Mouse (Mus musculus): ENCODE data around the gene Faap20.

The Faap20 gene

GRCm38 (mm10) chr4:155249648-155250351 lies at the start of gene Faap20:
Faap20 (plus strand) TSS chr4:155249802.
- DNase-seq (ENCODE audit: low read depth, low spot score) = no peak

DNA sequence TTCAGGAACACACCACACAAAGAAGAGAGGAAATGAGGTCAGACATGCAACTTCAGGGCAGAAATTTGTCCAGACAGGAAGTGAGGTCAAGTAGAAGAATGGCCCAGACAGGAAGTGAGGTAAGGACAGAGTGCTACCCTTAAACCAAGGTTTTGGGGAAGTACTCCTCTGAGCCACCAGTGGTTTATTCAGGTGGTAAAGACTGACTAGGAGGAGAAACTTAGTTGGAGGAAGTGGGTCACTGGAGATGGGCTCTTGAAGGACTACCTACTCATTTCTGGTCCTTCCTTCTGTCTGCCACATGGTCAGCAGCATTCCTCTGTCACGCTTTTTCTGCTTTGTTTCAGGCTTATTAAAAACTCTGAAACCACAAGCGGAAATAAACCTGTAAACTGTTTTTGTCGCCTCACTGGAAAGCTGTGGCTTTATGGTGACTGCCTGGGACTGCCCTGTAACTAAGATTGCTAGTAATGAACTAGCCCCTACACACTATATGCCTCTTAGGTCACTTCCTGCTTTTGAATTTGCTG lies 48.7 kb upstream of the Faap20 start:
- DNase-seq (ENCODE audit: low read depth, low spot score) = no peak

- DNase-seq (ENCODE audit: low read depth, low spot score) = no peak
Observed at GRCm38 (mm10) chr4:155201764-155202163, 47.8 kb upstream of the Faap20 start.

DNA sequence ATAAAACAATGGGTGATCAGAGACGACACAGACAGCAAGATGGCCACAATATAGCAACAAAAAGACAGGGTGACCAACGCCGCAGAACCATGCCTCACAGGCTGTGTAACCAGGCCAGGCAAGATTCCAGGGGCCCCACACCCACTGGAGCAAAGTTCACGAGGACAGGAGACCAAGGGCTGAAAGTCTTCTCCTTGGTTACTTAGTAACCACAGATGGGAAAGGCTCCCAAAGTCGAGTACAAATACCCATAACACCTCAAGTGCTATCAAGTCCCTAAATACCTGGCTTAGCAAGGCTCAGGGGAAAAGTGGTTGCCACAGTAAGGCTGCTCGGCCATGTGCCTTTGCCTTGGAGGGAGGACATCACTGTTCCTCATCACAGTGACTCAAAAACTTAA lies 43.7 kb upstream of the Faap20 start:
- DNase-seq (ENCODE audit: low read depth, low spot score) = no peak

GRCm38 (mm10) chr4:155206498-155206897 lies 43.1 kb upstream of the Faap20 start:
- no peak for DNase-seq (ENCODE audit: low read depth, low spot score)

GRCm38 (mm10) chr4:155207841-155208240 lies 41.8 kb upstream of the Faap20 start:
- no peak for DNase-seq (ENCODE audit: low read depth, low spot score)

DNA sequence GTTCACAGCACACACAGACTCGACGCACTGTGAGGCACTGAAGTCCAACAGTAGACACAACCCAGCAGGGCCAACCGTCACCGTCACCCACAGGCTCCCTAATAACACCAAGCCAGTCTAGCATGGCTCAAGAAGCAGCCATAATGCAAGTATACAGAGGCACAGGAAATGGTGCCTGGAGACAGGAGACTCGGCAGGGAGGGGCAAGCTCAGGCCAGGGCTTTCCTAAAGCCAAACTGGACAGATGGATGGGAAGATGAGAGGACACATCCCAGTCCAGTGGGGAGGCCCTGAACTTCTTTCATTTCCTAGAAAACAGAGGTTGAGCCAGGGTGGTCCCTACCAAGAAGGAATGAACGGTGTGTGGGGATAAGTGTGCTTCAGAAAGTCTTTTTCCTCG lies 41.0 kb upstream of the Faap20 start:
- DNase-seq (ENCODE audit: low read depth, low spot score) = no peak

DNA sequence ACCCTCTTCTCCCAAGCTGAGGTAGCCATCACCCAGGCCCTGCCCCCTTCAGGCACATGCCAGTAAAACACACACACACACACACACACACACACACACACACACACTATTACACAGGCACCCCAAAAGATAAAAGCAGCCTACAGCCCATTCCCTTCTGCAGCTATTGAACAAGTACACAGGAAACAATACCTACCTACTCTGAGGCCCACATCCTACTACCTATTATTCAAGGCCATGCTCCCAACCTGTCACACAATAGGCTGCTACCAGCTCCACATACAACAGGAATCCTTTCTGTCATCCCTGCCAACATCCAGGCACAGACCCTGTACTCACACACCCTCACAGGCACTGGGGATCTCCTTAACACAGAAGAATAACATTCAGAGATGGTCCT lies 40.5 kb upstream of the Faap20 start:
- DNase-seq (ENCODE audit: low read depth, low spot score) = no peak

GRCm38 (mm10) chr4:155209494-155209893 lies 40.1 kb upstream of the Faap20 start:
- DNase-seq (ENCODE audit: low read depth, low spot score) = no peak

GRCm38 (mm10) chr4:155213052-155213751 lies 36.4 kb upstream of the Faap20 start:
- no peak for DNase-seq (ENCODE audit: low read depth, low spot score)

DNA sequence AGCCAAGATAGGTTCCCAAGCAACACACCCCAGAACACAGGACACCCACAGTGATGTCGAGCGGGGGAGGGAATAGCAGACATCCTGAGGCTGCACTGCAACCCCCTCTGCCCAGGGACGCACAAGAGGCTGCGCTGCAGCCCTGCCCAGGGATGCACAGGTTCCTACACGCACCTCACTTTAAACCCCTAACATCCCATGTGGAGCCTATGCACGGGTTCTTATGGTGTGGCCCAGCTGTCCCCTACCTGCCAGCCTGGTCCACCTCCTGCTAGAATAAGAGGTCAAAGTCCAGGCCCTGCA lies 35.9 kb upstream of the Faap20 start:
- no peak for DNase-seq (ENCODE audit: low read depth, low spot score)

GRCm38 (mm10) chr4:155214188-155214587 lies 35.4 kb upstream of the Faap20 start:
- no peak for DNase-seq (ENCODE audit: low read depth, low spot score)

- DNase-seq (ENCODE audit: low read depth, low spot score) = no peak
Observed at GRCm38 (mm10) chr4:155214793-155215192, 34.8 kb upstream of the Faap20 start.

DNA sequence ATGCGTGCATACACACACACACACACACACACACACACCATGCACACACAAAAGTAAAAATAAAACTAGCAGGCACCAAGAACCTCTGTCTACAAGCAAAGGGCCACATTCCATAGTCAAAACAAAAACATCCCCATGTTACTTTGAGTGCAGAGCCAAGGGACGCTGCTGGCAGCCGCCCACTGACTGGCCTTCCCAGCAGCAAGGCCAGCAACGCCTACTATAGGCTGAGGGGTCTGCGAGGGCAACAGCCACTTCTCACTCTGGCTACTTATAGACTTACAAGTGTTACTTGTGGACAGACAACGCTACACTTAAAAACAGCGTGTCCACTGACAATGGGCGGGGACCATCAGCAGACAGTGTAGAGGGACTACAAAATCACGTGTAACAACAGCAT lies 34.4 kb upstream of the Faap20 start:
- DNase-seq (ENCODE audit: low read depth, low spot score) = no peak

GRCm38 (mm10) chr4:155215773-155216630 lies 33.6 kb upstream of the Faap20 start:
- no peak for DNase-seq (ENCODE audit: low read depth, low spot score)

GRCm38 (mm10) chr4:155217241-155218103 lies 32.1 kb upstream of the Faap20 start:
- DNase-seq (ENCODE audit: low read depth, low spot score) = no peak

GRCm38 (mm10) chr4:155218104-155218732 lies 31.4 kb upstream of the Faap20 start:
- DNase-seq (ENCODE audit: low read depth, low spot score) = no peak

- no peak for DNase-seq (ENCODE audit: low read depth, low spot score)
Observed at GRCm38 (mm10) chr4:155219271-155220212, 30.1 kb upstream of the Faap20 start.

DNA sequence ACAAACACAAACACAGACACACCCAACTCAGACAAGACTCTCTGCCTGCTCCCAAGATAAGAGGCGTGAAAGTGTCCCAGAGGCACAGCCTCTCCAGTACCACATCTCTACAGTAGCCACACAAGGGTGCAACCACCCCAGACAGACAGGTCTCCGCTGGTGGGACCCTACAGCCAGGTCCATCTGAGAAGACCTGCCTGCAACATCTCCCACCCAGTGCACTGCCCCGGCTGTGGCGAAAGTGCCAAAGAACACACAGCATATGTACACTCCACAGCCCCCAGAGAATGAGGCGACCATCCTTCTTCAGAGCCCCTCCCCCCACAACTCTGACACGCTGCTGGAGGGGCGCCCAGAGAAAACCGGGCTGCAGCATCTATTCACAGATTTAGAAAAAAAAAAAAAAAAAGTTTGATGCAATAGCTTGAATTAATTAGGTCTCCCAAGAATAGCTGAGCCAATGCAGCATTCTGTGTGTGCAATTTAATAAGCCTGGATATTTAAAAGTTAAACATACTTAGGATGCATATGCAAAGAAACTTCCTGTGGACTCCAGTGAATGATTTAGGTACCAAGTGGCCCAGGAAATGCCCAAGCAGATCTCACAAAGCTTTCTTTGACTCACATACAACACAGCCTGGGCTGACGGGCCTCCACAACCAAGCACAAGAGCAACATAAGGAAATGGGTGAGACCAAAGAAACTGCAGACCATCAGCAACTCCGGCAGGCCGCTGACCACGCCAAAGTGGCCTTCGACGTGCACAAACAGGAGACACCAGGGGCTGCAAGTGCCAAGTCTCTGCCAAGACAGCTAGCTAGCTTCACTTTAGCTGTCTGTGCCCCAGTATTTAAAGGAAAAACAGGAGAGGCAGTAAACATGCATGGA lies 29.1 kb upstream of the Faap20 start:
- DNase-seq (ENCODE audit: low read depth, low spot score) = no peak
